Mouse (Mus musculus) heart, embryonic 11.5 days (tissue): ENCODE results near the gene Dgkg. TPM values are rescaled to one million over a fixed set of nuclear protein-coding genes. Genes with fewer than 3 reads are reported as not detected.

ENCODE experiments used
- ATAC-seq: fragments of 200-750 bp; cut with Nextera tagmentation; replicated peaks from 2 replicates; pipeline ENCODE4 v1.8.0; 2017; ENCODE audit warnings: moderate library complexity; ENCODE audit not compliant: insufficient number of reproducible peaks, low FRiP score, low TSS enrichment
- H3K27ac ChIP-seq: fragments of 300-500 bp; sonication (generic); 2 replicates; pipeline ENCODE4 v1.5.1; 2014; ENCODE audit warnings: mild to moderate bottlenecking, low read depth, low read length
- H3K27me3 ChIP-seq: fragments of 300-500 bp; sonication (generic); 2 replicates; pipeline ENCODE4 v1.6.1; 2014; ENCODE audit warnings: mild to moderate bottlenecking, low read length, mixed read lengths; ENCODE audit not compliant: control insufficient read depth, insufficient read depth
- H3K36me3 ChIP-seq: fragments of 300-500 bp; sonication (generic); 2 replicates; pipeline ENCODE4 v1.6.1; 2014; ENCODE audit warnings: mild to moderate bottlenecking, low read length, moderate library complexity, mixed read lengths; ENCODE audit not compliant: control insufficient read depth, insufficient read depth
- H3K4me1 ChIP-seq: fragments of 300-500 bp; sonication (generic); 2 replicates; pipeline ENCODE4 v1.6.1; 2014; ENCODE audit warnings: low read length; ENCODE audit not compliant: control insufficient read depth, insufficient read depth
- H3K4me2 ChIP-seq: fragments of 300-500 bp; sonication (generic); 2 replicates; pipeline ENCODE4 v1.6.1; 2014; ENCODE audit warnings: mild to moderate bottlenecking, moderate library complexity
- H3K4me3 ChIP-seq: fragments of 300-500 bp; sonication (generic); 2 replicates; pipeline ENCODE4 v1.5.1; 2014; ENCODE audit warnings: low read depth, low read length
- H3K9ac ChIP-seq: fragments of 300-500 bp; sonication (generic); 2 replicates; pipeline ENCODE4 v1.6.1; 2014; ENCODE audit warnings: mild to moderate bottlenecking, low read depth, low read length, moderate library complexity
- H3K9me3 ChIP-seq: fragments of 300-500 bp; sonication (generic); replicated peaks from 2 replicates; pipeline ENCODE4 v1.6.1; 2016; ENCODE audit warnings: low read length; ENCODE audit not compliant: control insufficient read depth
- WGBS: fragments of 180-500 bp; shearing (Covaris S2); extraction: QIAGEN DNeasy Blood & Tissue Kit; methylation state at CpG from one replicate; pipeline ENCODE4 v1.1.7; 2014; ENCODE audit not compliant: insufficient replicate concordance; 5-methylcytosine and 5-hydroxymethylcytosine counted together
- polyA plus RNA-seq: library from polyadenylated mRNA; unstranded; fragments of >200 nt; fragmentation: Nextera tagmentation; extraction: Ambion mirVana; gene quantifications from 2 replicates; pipeline ENCODE4 v1.2.1, GENCODE M21; 2014

The Dgkg gene
- polyA plus RNA-seq, 1 experiment from 2014 or later = 0.44 TPM

GRCm38 (mm10) chr16:22433944-22434343 is 223.1 kb downstream of the Dgkg start:
- no peak for ATAC-seq
- Histone ChIP-seq H3K36me3 (no peaks in the 10 kb centered on the region), H3K9ac (no peak overlapping the region), H3K4me2 (no peak overlapping the region), H3K27ac (no peak overlapping the region), H3K27me3 (no peaks in the 10 kb centered on the region), H3K4me3 (no peak overlapping the region), H3K9me3 (no peaks in the 10 kb centered on the region), H3K4me1 (peaks cover 24% of the 10 kb centered on the region)
- 31% methylated on average over 12 of the region's 12 CpGs for WGBS

GRCm38 (mm10) chr16:22431773-22432172 is 225.2 kb downstream of the Dgkg start:
- H3K9ac ChIP-seq = no peak overlapping the region
- no peaks in the 10 kb centered on the region for H3K9me3 ChIP-seq
- H3K4me1 ChIP-seq = peaks cover 25% of the 10 kb centered on the region
- no peaks in the 10 kb centered on the region for H3K36me3 ChIP-seq
- H3K4me3 ChIP-seq = no peak overlapping the region
- WGBS = 79% methylated on average over 12 of the region's 12 CpGs
- no peak for ATAC-seq
- H3K4me2 ChIP-seq = no peak overlapping the region
- H3K27ac ChIP-seq = no peak overlapping the region
- no peaks in the 10 kb centered on the region for H3K27me3 ChIP-seq

GRCm38 (mm10) chr16:22431335-22431734 is 225.7 kb downstream of the Dgkg start:
- H3K9ac ChIP-seq = no peak overlapping the region
- no peaks in the 10 kb centered on the region for H3K36me3 ChIP-seq
- H3K9me3 ChIP-seq = no peaks in the 10 kb centered on the region
- H3K4me2 ChIP-seq = no peak overlapping the region
- H3K4me3 ChIP-seq = no peak overlapping the region
- H3K4me1 ChIP-seq = peaks cover 25% of the 10 kb centered on the region
- no peaks in the 10 kb centered on the region for H3K27me3 ChIP-seq
- ATAC-seq = no peak
- 73% methylated on average over 2 of the region's 2 CpGs for WGBS
- no peak overlapping the region for H3K27ac ChIP-seq

- ATAC-seq = no peak
- Histone ChIP-seq H3K4me1 (peaks cover 25% of the 10 kb centered on the region), H3K36me3 (no peaks in the 10 kb centered on the region), H3K27ac (no peak overlapping the region), H3K27me3 (no peaks in the 10 kb centered on the region), H3K4me2 (no peak overlapping the region), H3K4me3 (no peak overlapping the region), H3K9ac (no peak overlapping the region), H3K9me3 (no peaks in the 10 kb centered on the region)
- 71% methylated on average over 16 of the region's 16 CpGs for WGBS
Measured at GRCm38 (mm10) chr16:22430211-22430951, 226.6 kb downstream of the Dgkg start.

- ATAC-seq = no peak
- Histone ChIP-seq H3K4me1 (peaks cover 21% of the 10 kb centered on the region), H3K36me3 (no peaks in the 10 kb centered on the region), H3K27me3 (no peaks in the 10 kb centered on the region), H3K9ac (peak overlapping the region; percentile 39; the same call in 1 of the 2 replicates), H3K27ac (peak overlapping the region; percentile 1), H3K4me3 (no peak overlapping the region; the same call in 1 of the 2 replicates), H3K9me3 (no peaks in the 10 kb centered on the region), H3K4me2 (peak overlapping the region; percentile 42)
- 12% methylated on average over 8 of the region's 8 CpGs for WGBS
Measured at GRCm38 (mm10) chr16:22429377-22429776, 227.6 kb downstream of the Dgkg start.

- peak; percentile 74 for ATAC-seq
- H3K36me3 ChIP-seq = no peaks in the 10 kb centered on the region
- H3K9ac ChIP-seq = no peak overlapping the region
- H3K27me3 ChIP-seq = no peaks in the 10 kb centered on the region
- peak overlapping the region; percentile 1 for H3K27ac ChIP-seq
- WGBS = 10% methylated on average over 9 of the region's 9 CpGs
- peak overlapping the region; percentile 42 for H3K4me2 ChIP-seq
- H3K4me1 ChIP-seq = peaks cover 18% of the 10 kb centered on the region
- no peaks in the 10 kb centered on the region for H3K9me3 ChIP-seq
- H3K4me3 ChIP-seq = no peak overlapping the region; the same call in 1 of the 2 replicates
Measured at GRCm38 (mm10) chr16:22428853-22429341, 228.1 kb downstream of the Dgkg start.

GRCm38 (mm10) chr16:22426866-22427265 is 230.2 kb downstream of the Dgkg start:
- H3K4me3 ChIP-seq = no peak overlapping the region
- no peaks in the 10 kb centered on the region for H3K36me3 ChIP-seq
- no peaks in the 10 kb centered on the region for H3K9me3 ChIP-seq
- no peak overlapping the region for H3K9ac ChIP-seq
- WGBS = 68% methylated on average over 7 of the region's 7 CpGs
- H3K27me3 ChIP-seq = no peaks in the 10 kb centered on the region
- no peak overlapping the region for H3K27ac ChIP-seq
- no peak for ATAC-seq
- H3K4me2 ChIP-seq = no peak overlapping the region
- H3K4me1 ChIP-seq = peaks cover 18% of the 10 kb centered on the region

- peaks cover 5% of the 10 kb centered on the region; the same call in 1 of the 2 replicates for H3K4me1 ChIP-seq
- no peaks in the 10 kb centered on the region for H3K9me3 ChIP-seq
- no peak overlapping the region for H3K4me3 ChIP-seq
- no peak overlapping the region for H3K9ac ChIP-seq
- WGBS = 84% methylated on average over 5 of the region's 5 CpGs
- no peak for ATAC-seq
- no peaks in the 10 kb centered on the region for H3K27me3 ChIP-seq
- no peak overlapping the region for H3K4me2 ChIP-seq
- H3K27ac ChIP-seq = no peak overlapping the region
- peaks cover 3% of the 10 kb centered on the region; the same call in 1 of the 2 replicates for H3K36me3 ChIP-seq
Measured at GRCm38 (mm10) chr16:22422256-22422655, 234.8 kb downstream of the Dgkg start.
